Mouse (Mus musculus) limb, embryonic 14.5 days (tissue): Measurements from ENCODE around the gene Pik3ca. TPM values are rescaled to one million over a fixed set of nuclear protein-coding genes. Genes with fewer than 3 reads are reported as not detected.

Source experiments
- ATAC-seq: fragments of 200-750 bp; cut with Nextera tagmentation; 2 replicates; pipeline ENCODE4 v1.8.0; 2017; ENCODE audit warnings: low read depth, moderate number of reproducible peaks, moderate TSS enrichment; ENCODE audit not compliant: low FRiP score
- DNase-seq: peaks from one replicate; pipeline ENCODE4 v3.0.0-alpha.2; 2015; ENCODE audit warnings: low spot score
- H3K27ac ChIP-seq: fragments of 300-500 bp; sonication (generic); replicated peaks from 2 replicates; pipeline ENCODE4 v1.5.1; 2014; ENCODE audit warnings: low read depth, mild to moderate bottlenecking, low read length, moderate library complexity, mixed read lengths
- H3K27me3 ChIP-seq: fragments of 300-500 bp; sonication (generic); 2 replicates; pipeline ENCODE4 v1.6.1; 2014; ENCODE audit warnings: low read length, mixed read lengths; ENCODE audit not compliant: control insufficient read depth, insufficient read depth
- H3K36me3 ChIP-seq: fragments of 300-500 bp; sonication (generic); 2 replicates; pipeline ENCODE4 v1.6.1; 2014; ENCODE audit warnings: mild to moderate bottlenecking, low read length, moderate library complexity, mixed read lengths; ENCODE audit not compliant: control insufficient read depth, insufficient read depth
- H3K4me1 ChIP-seq: fragments of 300-500 bp; sonication (generic); 2 replicates; pipeline ENCODE4 v1.6.1; 2014; ENCODE audit warnings: antibody characterized with exemption, low read length, mixed read lengths; ENCODE audit not compliant: control insufficient read depth, insufficient read depth
- H3K4me2 ChIP-seq: fragments of 300-500 bp; sonication (generic); replicated peaks from 2 replicates; pipeline ENCODE4 v1.6.1; 2014; ENCODE audit warnings: low read depth, mild to moderate bottlenecking, low read length, moderate library complexity; ENCODE audit not compliant: severe bottlenecking
- H3K4me3 ChIP-seq: fragments of 300-500 bp; sonication (generic); replicated peaks from 2 replicates; pipeline ENCODE4 v1.5.1; 2014; ENCODE audit warnings: low read length
- H3K9ac ChIP-seq: fragments of 300-500 bp; sonication (generic); 2 replicates; pipeline ENCODE4 v1.6.1; 2014; ENCODE audit warnings: mild to moderate bottlenecking, low read depth, low read length, moderate library complexity; ENCODE audit not compliant: severe bottlenecking
- H3K9me3 ChIP-seq: fragments of 300-500 bp; sonication (generic); 2 replicates; pipeline ENCODE4 v1.6.1; 2016; ENCODE audit warnings: low read length; ENCODE audit not compliant: control insufficient read depth
- POLR2A ChIP-seq: fragments of 200-500 bp; IDR thresholded peaks from 2 replicates; pipeline ENCODE4 v1.8.0; 2012; ENCODE audit warnings: inconsistent platforms, mild to moderate bottlenecking, moderate library complexity, borderline replicate concordance; ENCODE audit not compliant: insufficient read depth, insufficient read length; ENCODE audit errors: extremely low read depth
- WGBS: fragments of 180-500 bp; shearing (Covaris S2); extraction: QIAGEN DNeasy Blood & Tissue Kit; methylation state at CpG from one replicate; pipeline ENCODE4 v1.1.7; 2014; 5-methylcytosine and 5-hydroxymethylcytosine counted together
- polyA plus RNA-seq, 2 experiments: library from polyadenylated mRNA; depleted of rRNA in 1 of 2; stranded (reverse) in 1 of 2; unstranded in 1 of 2; fragments of >200 nt; fragmentation: Nextera tagmentation in 1 of 2; extraction: Ambion mirVana in 1 of 2; gene quantifications; 2 replicates each; pipeline versions ENCODE4 v1.2.1 to v1.2.3; 2012 to 2014

Pik3ca gene
- polyA plus RNA-seq, 2 experiments = 17.0 to 17.1 TPM

GRCm38 (mm10) chr3:32414381-32414780 lies 16.9 kb downstream of the Pik3ca start:
- DNase-seq (no peak), ATAC-seq (no peak)
- WGBS = 32% methylated on average over 4 of the region's 4 CpGs
- Histone ChIP-seq H3K27ac (no peak overlapping the region), H3K4me3 (no peak overlapping the region), H3K9me3 (no peaks in the 10 kb centered on the region), H3K27me3 (no peaks in the 10 kb centered on the region), H3K4me2 (no peak overlapping the region), H3K9ac (no peak overlapping the region), H3K4me1 (peaks cover 14% of the 10 kb centered on the region), H3K36me3 (no peaks in the 10 kb centered on the region)
- no peak for TF ChIP-seq POLR2A

GRCm38 (mm10) chr3:32415370-32416309 lies 18.2 kb downstream of the Pik3ca start:
- Histone ChIP-seq H3K4me1 (peaks cover 14% of the 10 kb centered on the region), H3K27me3 (no peaks in the 10 kb centered on the region), H3K9ac (no peak overlapping the region; the same call in 1 of the 2 replicates), H3K9me3 (no peaks in the 10 kb centered on the region), H3K36me3 (no peaks in the 10 kb centered on the region), H3K27ac (0 out of 2 replicates have a peak overlapping the region, but pooled peaks have one; percentile 28), H3K4me3 (no peak overlapping the region), H3K4me2 (no peak overlapping the region)
- ATAC-seq = no peak
- DNase-seq = no peak
- TF ChIP-seq POLR2A = no peak
- WGBS = 52% methylated on average over 3 of the region's 3 CpGs

DNA sequence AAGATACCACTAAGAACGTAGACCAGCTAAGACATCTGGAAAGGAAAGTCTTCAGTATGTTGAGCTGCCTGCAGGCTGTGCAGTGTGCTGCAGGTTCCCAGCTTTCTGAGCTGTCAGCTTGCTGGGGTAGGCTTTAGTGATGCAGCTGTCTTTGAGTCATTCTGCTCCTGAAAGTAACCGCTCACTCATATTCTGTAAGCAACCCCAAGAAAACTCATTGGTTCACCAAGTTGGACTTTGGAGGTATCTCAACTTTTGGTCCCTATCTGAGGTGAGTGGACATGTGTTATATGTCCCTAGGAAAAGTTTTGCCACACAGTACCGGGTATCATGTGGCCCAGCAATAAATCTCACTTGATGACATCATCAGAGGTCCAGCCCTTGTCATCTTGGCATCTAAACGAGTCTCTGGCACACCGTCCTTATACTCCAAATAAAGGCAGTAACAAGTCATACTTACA lies 20.3 kb downstream of the Pik3ca start:
- no peak overlapping the region for H3K4me2 ChIP-seq
- no peaks in the 10 kb centered on the region for H3K36me3 ChIP-seq
- peaks cover 9% of the 10 kb centered on the region; the same call in 1 of the 2 replicates for H3K4me1 ChIP-seq
- H3K4me3 ChIP-seq = no peak overlapping the region
- 66% methylated on average over 5 of the region's 5 CpGs for WGBS
- H3K27ac ChIP-seq = no peak overlapping the region
- DNase-seq (no peak), ATAC-seq (no peak)
- H3K9ac ChIP-seq = no peak overlapping the region
- TF ChIP-seq POLR2A = no peak
- H3K27me3 ChIP-seq = no peaks in the 10 kb centered on the region
- H3K9me3 ChIP-seq = no peaks in the 10 kb centered on the region

DNA sequence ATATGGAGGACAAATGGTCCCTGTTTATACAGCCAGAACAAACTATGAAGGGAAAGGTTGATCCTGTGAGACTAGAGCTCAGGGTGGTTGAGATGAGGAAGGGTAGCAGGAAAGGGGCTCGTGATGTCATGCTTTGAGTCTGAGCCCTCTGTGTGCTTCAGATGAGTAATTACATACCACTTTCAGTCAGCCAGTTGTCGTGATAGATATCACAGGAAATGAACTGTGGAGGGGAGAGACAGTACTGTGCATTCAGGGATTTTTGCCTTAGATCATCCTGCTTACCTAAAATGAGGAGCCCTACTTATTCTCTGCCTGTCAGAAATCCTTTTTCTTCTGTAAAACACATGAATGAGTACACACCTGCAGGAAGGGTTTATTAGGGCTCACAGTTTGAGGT lies 22.4 kb downstream of the Pik3ca start:
- Histone ChIP-seq H3K27ac (no peak overlapping the region), H3K4me1 (peaks cover 6% of the 10 kb centered on the region; the same call in 1 of the 2 replicates), H3K9me3 (no peaks in the 10 kb centered on the region), H3K9ac (no peak overlapping the region), H3K4me2 (no peak overlapping the region), H3K4me3 (no peak overlapping the region), H3K36me3 (no peaks in the 10 kb centered on the region), H3K27me3 (no peaks in the 10 kb centered on the region)
- no peak for DNase-seq
- no peak for ATAC-seq
- 63% methylated on average over 2 of the region's 2 CpGs for WGBS
- TF ChIP-seq POLR2A = no peak

DNA sequence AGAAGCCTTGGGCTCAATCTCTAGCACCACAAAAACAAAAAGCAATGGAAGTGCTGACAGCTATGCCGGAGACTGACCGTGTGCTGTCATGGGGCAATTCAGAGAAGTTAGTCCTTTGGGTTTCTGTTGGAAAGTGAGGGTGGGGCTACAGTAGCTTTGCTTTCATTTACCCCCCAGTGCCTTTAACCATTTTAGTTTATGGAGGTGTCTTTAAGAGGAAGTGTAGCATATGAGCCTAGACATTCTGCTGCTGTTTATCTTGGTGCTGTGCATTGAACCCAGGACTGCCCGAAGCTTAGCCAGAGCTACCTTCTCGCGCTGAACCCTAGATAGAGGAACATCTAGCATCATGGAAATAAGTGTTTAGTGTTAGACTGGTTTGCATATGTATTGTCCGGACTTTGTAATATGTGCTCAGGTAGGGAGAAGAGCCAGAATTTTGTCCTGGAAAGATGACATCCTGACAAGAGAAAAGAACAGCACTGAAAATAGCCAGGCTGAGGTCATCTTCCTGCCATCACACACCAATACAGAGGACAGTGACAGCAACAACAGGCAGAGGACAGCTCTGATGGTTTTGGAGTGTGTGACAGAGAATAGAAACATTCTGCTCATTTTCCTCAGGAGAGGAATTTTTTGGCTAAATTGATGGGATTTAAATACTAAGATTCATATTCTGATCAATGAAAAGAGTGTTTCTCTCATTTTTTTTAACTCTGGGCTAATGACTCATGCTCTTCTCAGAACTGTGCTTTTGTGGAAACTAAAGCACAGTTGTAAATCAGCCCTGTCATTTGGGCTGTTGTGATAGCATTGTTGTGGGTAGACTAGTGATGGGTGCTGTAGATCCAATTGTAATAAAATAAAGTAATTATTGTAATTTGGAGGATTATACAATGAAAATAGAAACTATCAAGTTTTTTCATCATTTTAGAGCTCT lies 23.9 kb downstream of the Pik3ca start:
- no peak for TF ChIP-seq POLR2A
- Histone ChIP-seq H3K27ac (no peak overlapping the region), H3K36me3 (no peaks in the 10 kb centered on the region), H3K4me2 (no peak overlapping the region), H3K4me1 (peaks cover 2% of the 10 kb centered on the region; the same call in 1 of the 2 replicates), H3K4me3 (no peak overlapping the region), H3K27me3 (no peaks in the 10 kb centered on the region), H3K9me3 (no peaks in the 10 kb centered on the region), H3K9ac (no peak overlapping the region)
- WGBS = 91% methylated on average over 6 of the region's 6 CpGs
- ATAC-seq (no peak), DNase-seq (no peak)
